Mouse (Mus musculus): ENCODE results near the gene Nr2e1.

Nr2e1 gene

GRCm38 (mm10) chr10:42583157-42583872 lies at the start of gene Nr2e1, which contains the start of gene Ostm1:
Gene Nr2e1 (minus strand): TSS chr10:42583632.
Gene Ostm1 (plus strand): TSS chr10:42583822.
- DNase-seq, result peak; percentile 26 to 53

GRCm38 (mm10) chr10:42632453-42633360 lies 49.3 kb upstream of the Nr2e1 start:
- peak; percentile 26 to 43 for DNase-seq

- DNase-seq, result no peak
These were observed 48.5 kb upstream of the Nr2e1 start for GRCm38 (mm10) chr10:42631754-42632452.

- DNase-seq, result no peak
These were observed 47.3 kb upstream of the Nr2e1 start for GRCm38 (mm10) chr10:42630596-42631355.

GRCm38 (mm10) chr10:42625907-42626306 lies 42.5 kb upstream of the Nr2e1 start:
- no peak for DNase-seq

- DNase-seq, result no peak
These were observed 34.9 kb upstream of the Nr2e1 start for GRCm38 (mm10) chr10:42618291-42618690.

GRCm38 (mm10) chr10:42614766-42615165 lies 31.3 kb upstream of the Nr2e1 start:
- no peak for DNase-seq

GRCm38 (mm10) chr10:42613639-42614381 lies 30.4 kb upstream of the Nr2e1 start:
- DNase-seq, result no peak

GRCm38 (mm10) chr10:42613075-42613474 lies 29.6 kb upstream of the Nr2e1 start:
- no peak for DNase-seq

- no peak for DNase-seq
These were observed 23.3 kb upstream of the Nr2e1 start for GRCm38 (mm10) chr10:42606757-42607156.

- DNase-seq, result no peak
These were observed 21.4 kb upstream of the Nr2e1 start for GRCm38 (mm10) chr10:42604874-42605273.

GRCm38 (mm10) chr10:42601556-42601955 lies 18.1 kb upstream of the Nr2e1 start:
- DNase-seq, result peak in 1 of 2 experiments; percentile 25

GRCm38 (mm10) chr10:42598615-42599014 lies 15.2 kb upstream of the Nr2e1 start:
- no peak for DNase-seq

GRCm38 (mm10) chr10:42593201-42593600 lies 9.8 kb upstream of the Nr2e1 start:
- no peak for DNase-seq

- DNase-seq, result no peak
These were observed 8.7 kb upstream of the Nr2e1 start for GRCm38 (mm10) chr10:42591993-42592686.

GRCm38 (mm10) chr10:42591185-42591992 lies 8.0 kb upstream of the Nr2e1 start:
- DNase-seq, result no peak

- no peak for DNase-seq
These were observed 7.1 kb upstream of the Nr2e1 start for GRCm38 (mm10) chr10:42590261-42591184.

- DNase-seq, result no peak
These were observed 6.1 kb upstream of the Nr2e1 start for GRCm38 (mm10) chr10:42589505-42589904.

Measured in cerebellum, postnatal 10 days (tissue).